23 mouse cellular contexts compared by ENCODE assay signal in genomic region chr3:21942912-21943311, GRCm38 (mm10).
DNase-seq lines count a peak whose midpoint lies in the region; ATAC-seq and TF ChIP-seq lines count a peak whose summit lies in the region.
"Had no signal": no experiment of that assay in that cellular context is flagged by ENCODE, and none has a peak within 500 bp of the region (broad histone marks: within the 10 kb centered on the region; RNA-seq: fewer than 3 reads in every experiment).

No protein-coding gene starts in this region.

- H3K4me1 ChIP-seq in spleen, adult 2 months (ENCODE audit: control insufficient read depth, insufficient read depth, insufficient read length) = peaks cover 22% of the 10 kb centered on the region; the same call in 1 of the 2 replicates
- H3K4me1 ChIP-seq: heart, embryonic 15.5 days had no signal

- no peak overlapping the region for H3K4me3 ChIP-seq in spleen, adult 2 months (ENCODE audit: extremely low read depth, insufficient read depth, insufficient read length)
- H3K4me3 ChIP-seq: embryonic facial prominence, embryonic 13.5 days; forebrain, embryonic 13.5 days; gastrocnemius, adult 2 months; heart, embryonic 15.5 days; hindbrain, embryonic 13.5 days had no signal

- H3K36me3 ChIP-seq in spleen, adult 2 months (ENCODE audit: control insufficient read depth, insufficient read depth, low read length) = no peaks in the 10 kb centered on the region
- H3K36me3 ChIP-seq: embryonic facial prominence, embryonic 13.5 days; heart, embryonic 15.5 days; hindbrain, embryonic 13.5 days had no signal

- peak overlapping the region; percentile 79 for H3K27ac ChIP-seq in spleen, adult 2 months (ENCODE audit: insufficient read depth, low read length)
- H3K27ac ChIP-seq: embryonic facial prominence, embryonic 13.5 days; forebrain, embryonic 13.5 days; gastrocnemius, adult 2 months; heart, embryonic 15.5 days; hindbrain, embryonic 13.5 days; hindbrain, postnatal 0 days had no signal

- no peak for DNase-seq in spleen, adult 2 months (ENCODE audit: low read depth in 1 of 2, low spot score in 2 of 2)
- no peak for DNase-seq in spleen, adult 12 weeks (ENCODE audit: low spot score)
- DNase-seq in CD4-positive, CD25-positive, alpha-beta regulatory T cell, adult 2 months (ENCODE audit: low read depth, low spot score) = peak; percentile 68
- DNase-seq in urinary bladder, adult 2 months (ENCODE audit: low spot score) = no peak
- DNase-seq in gastrocnemius, postnatal 14 days = no peak
- no peak for DNase-seq in thymus, postnatal 25 days
- DNase-seq: adrenal gland, postnatal 14 days; cerebellum, adult 11-12 months; cerebellum, adult 9-10 months; cerebellum, postnatal 25 days; forebrain, postnatal 0 days; gastrocnemius, adult 2 months; gastrocnemius, postnatal 36 days; heart, adult 18-20 months; heart, postnatal 14 days had no signal

- 33% methylated on average over 1 of the region's 1 CpGs for WGBS in spleen, adult 2 months

- no peaks in the 10 kb centered on the region for H3K27me3 ChIP-seq in spleen, adult 2 months (ENCODE audit: control insufficient read depth, insufficient read depth, low read length)
- H3K27me3 ChIP-seq: embryonic facial prominence, embryonic 13.5 days; forebrain, embryonic 13.5 days; heart, embryonic 15.5 days; hindbrain, embryonic 13.5 days had no signal

- intact Hi-C loops in gastrocnemius, postnatal 14 days (cut with DNase I; ENCODE audit: low total_unique reads) = no loop called here

- ATAC-seq in activated CD4-positive, CD25-positive, alpha-beta regulatory T cell, adult 4 months = peak; percentile 79
- peak; percentile 25; the same call in 1 of the 2 replicates for ATAC-seq in neutrophil, adult 5-6 weeks (ENCODE audit: extremely low read depth, insufficient number of reproducible peaks, low FRiP score, poor library complexity, severe bottlenecking)
- ATAC-seq: forebrain, embryonic 13.5 days; forebrain, postnatal 0 days; hindbrain, postnatal 0 days; intestine, embryonic 16.5 days had no signal

- no peak for TF ChIP-seq CTCF in spleen, adult 2 months (IDR thresholded peaks at IDR 0.05; ENCODE audit: extremely low read depth, insufficient read depth, insufficient read length, insufficient replicate concordance)

- no peak for TF ChIP-seq POLR2A in spleen, adult 2 months (IDR thresholded peaks at IDR 0.05; ENCODE audit: low read depth, low read length)
